Mouse (Mus musculus) heart, adult 2 months (tissue): ENCODE measurements around the gene Bcas1. TPM values are rescaled to one million over a fixed set of nuclear protein-coding genes. Genes with fewer than 3 reads are reported as not detected.

Experiments used
- DNase-seq, 2 experiments: peaks; one replicate each; pipeline ENCODE4 v3.0.0; 2021
- H3K27ac ChIP-seq: fragments of 200-600 bp; 2 replicates; pipeline ENCODE4 v1.8.1; 2022
- H3K27me3 ChIP-seq: fragments of 200-500 bp; 2 replicates; pipeline ENCODE4 v1.6.1; 2012; ENCODE audit warnings: mild to moderate bottlenecking, low read length, inconsistent platforms, mixed read lengths; ENCODE audit not compliant: control insufficient read depth, insufficient read depth
- H3K36me3 ChIP-seq: fragments of 200-500 bp; 2 replicates; pipeline ENCODE4 v1.6.1; 2012; ENCODE audit warnings: low read length, inconsistent platforms; ENCODE audit not compliant: control insufficient read depth, insufficient read depth
- H3K4me1 ChIP-seq: fragments of 200-500 bp; 2 replicates; pipeline ENCODE4 v1.6.1; 2011; ENCODE audit warnings: low read length; ENCODE audit not compliant: control insufficient read depth, insufficient read depth
- H3K4me3 ChIP-seq: fragments of 200-600 bp; 2 replicates; pipeline ENCODE4 v1.8.1; 2022
- H3K79me2 ChIP-seq: fragments of 200-500 bp; replicated peaks from 2 replicates; pipeline ENCODE4 v1.6.1; 2012; ENCODE audit warnings: mild to moderate bottlenecking, inconsistent platforms, low read length, moderate library complexity, mixed read lengths; ENCODE audit not compliant: control insufficient read depth, insufficient read depth
- H3K9ac ChIP-seq: fragments of 200-500 bp; 2 replicates; pipeline ENCODE4 v1.6.1; 2012; ENCODE audit warnings: low read depth, mild to moderate bottlenecking, control low read depth, inconsistent platforms, low read length, mixed read lengths
- CTCF ChIP-seq: fragments of 200-600 bp; IDR thresholded peaks from 2 replicates; pipeline ENCODE4 v1.8.1; 2022; ENCODE audit warnings: antibody characterized with exemption, mild to moderate bottlenecking, moderate library complexity
- EP300 ChIP-seq: fragments of 200-500 bp; IDR thresholded peaks from 2 replicates; pipeline ENCODE4 v1.6.1; 2011; ENCODE audit warnings: low read depth, low read length, control low read depth; ENCODE audit not compliant: insufficient read depth
- POLR2A ChIP-seq: fragments of 200-500 bp; IDR thresholded peaks from 2 replicates; pipeline ENCODE4 v1.6.1; 2011; ENCODE audit warnings: mild to moderate bottlenecking, low read depth, low read length, control low read depth; ENCODE audit not compliant: insufficient read depth
- WGBS: fragments of 180-500 bp; shearing (Covaris S2); methylation state at CpG from one replicate; pipeline ENCODE4 v1.1.7; 2018; 5-methylcytosine and 5-hydroxymethylcytosine counted together
- intact Hi-C: fragments of 180-260 bp; cut with DNase I; formaldehyde crosslinking; loops from one replicate; pipeline ENCODE4 v1.15.1; 2025
- polyA plus RNA-seq: library from polyadenylated mRNA; depleted of rRNA; stranded (reverse); fragments of >200 nt; gene quantifications from 2 replicates; pipeline ENCODE4 v1.2.3, GENCODE M21; 2012
- total RNA-seq, 2 experiments: library from RNA; stranded (reverse); gene quantifications; 2 replicates each; pipeline ENCODE4 v1.2.3; 2021

Bcas1 gene
- total and polyA plus RNA-seq, 3 experiments: 0.14 to 1.1 (median 0.26) TPM

- intact Hi-C loops: no loop called here
These were observed 75.8 kb downstream of the Bcas1 start for GRCm38 (mm10) chr2:170351847-170352246.

GRCm38 (mm10) chr2:170349784-170350183, 77.9 kb downstream of the Bcas1 start:
- intact Hi-C loops: loop anchor here (5.0 kb wide), 1 partner anchor 132 kb away; no protein-coding TSS in a partner anchor
- H3K27ac ChIP-seq: no peak overlapping the region
- H3K36me3 ChIP-seq: no peaks in the 10 kb centered on the region
- no peaks in the 10 kb centered on the region; the same call in 1 of the 2 replicates for H3K4me1 ChIP-seq
- WGBS: 52% methylated on average over 5 of the region's 5 CpGs
- H3K27me3 ChIP-seq: no peaks in the 10 kb centered on the region
- no peak for DNase-seq
- TF ChIP-seq POLR2A: no peak
- TF ChIP-seq EP300: no peak
- TF ChIP-seq CTCF: no peak
- no peak overlapping the region for H3K4me3 ChIP-seq
- H3K9ac ChIP-seq: no peak overlapping the region
- H3K79me2 ChIP-seq: no peaks in the 10 kb centered on the region

More at GRCm38 (mm10) chr2:170351847-170352246, 75.8 kb downstream of the Bcas1 start:
- Histone ChIP-seq H3K4me1 (peaks cover 2% of the 10 kb centered on the region), H3K27ac (no peak overlapping the region), H3K9ac (no peak overlapping the region), H3K79me2 (no peaks in the 10 kb centered on the region), H3K36me3 (no peaks in the 10 kb centered on the region), H3K4me3 (no peak overlapping the region), H3K27me3 (no peaks in the 10 kb centered on the region)
- no peak for TF ChIP-seq EP300
- no peak for TF ChIP-seq CTCF
- TF ChIP-seq POLR2A: no peak
- WGBS: 90% methylated on average over 6 of the region's 6 CpGs
- DNase-seq: no peak

- H3K4me3 ChIP-seq: no peak overlapping the region
- DNase-seq: no peak
- H3K36me3 ChIP-seq: no peaks in the 10 kb centered on the region
- H3K27ac ChIP-seq: no peak overlapping the region
- WGBS: 57% methylated on average over 19 of the region's 19 CpGs
- no peaks in the 10 kb centered on the region; the same call in 1 of the 2 replicates for H3K4me1 ChIP-seq
- H3K79me2 ChIP-seq: no peaks in the 10 kb centered on the region
- TF ChIP-seq POLR2A: no peak
- TF ChIP-seq EP300: no peak
- no peak overlapping the region for H3K9ac ChIP-seq
- intact Hi-C loops: loop anchor here (5.0 kb wide), 1 partner anchor 132 kb away; no protein-coding TSS in a partner anchor
- no peaks in the 10 kb centered on the region for H3K27me3 ChIP-seq
These were observed 78.5 kb downstream of the Bcas1 start for GRCm38 (mm10) chr2:170349096-170349495.

GRCm38 (mm10) chr2:170347131-170347765, 80.4 kb downstream of the Bcas1 start:
- Histone ChIP-seq H3K36me3 (no peaks in the 10 kb centered on the region), H3K27ac (no peak overlapping the region), H3K27me3 (no peaks in the 10 kb centered on the region), H3K4me3 (no peak overlapping the region), H3K4me1 (no peaks in the 10 kb centered on the region; the same call in 1 of the 2 replicates), H3K79me2 (no peaks in the 10 kb centered on the region), H3K9ac (no peak overlapping the region)
- peak; percentile 51 to 69 for DNase-seq
- intact Hi-C loops: loop anchor here (2.0 to 5.0 kb wide), 2 partner anchors 130 to 230 kb away; no protein-coding TSS in a partner anchor
- WGBS: 17% methylated on average over 8 of the region's 8 CpGs
- TF ChIP-seq POLR2A: no peak
- TF ChIP-seq CTCF: peak; percentile 90

- no peak overlapping the region for H3K9ac ChIP-seq
- WGBS: 43% methylated on average over 5 of the region's 5 CpGs
These were observed 82.2 kb downstream of the Bcas1 start for GRCm38 (mm10) chr2:170345410-170345793.

More at GRCm38 (mm10) chr2:170345410-170345793, 82.2 kb downstream of the Bcas1 start:
- no peaks in the 10 kb centered on the region for H3K27me3 ChIP-seq
- no peak overlapping the region for H3K4me3 ChIP-seq
- intact Hi-C loops: loop anchor here (5.0 kb wide), 1 partner anchor 128 kb away; no protein-coding TSS in a partner anchor
- H3K4me1 ChIP-seq: no peaks in the 10 kb centered on the region; the same call in 1 of the 2 replicates
- no peak overlapping the region for H3K27ac ChIP-seq
- TF ChIP-seq CTCF (no peak), EP300 (no peak), POLR2A (no peak)
- H3K36me3 ChIP-seq: no peaks in the 10 kb centered on the region
- no peaks in the 10 kb centered on the region for H3K79me2 ChIP-seq
- DNase-seq: peak in 1 of 2 experiments; percentile 47
